In genomic region chr4:123392187-123392586, GRCm38 (mm10) we compare ENCODE assay signal across 8 mouse cellular contexts. TPM values are rescaled to one million over a fixed set of nuclear protein-coding genes. Genes with fewer than 3 reads are reported as not detected.
DNase-seq lines count a peak whose midpoint lies in the region; ATAC-seq and TF ChIP-seq lines count a peak whose summit lies in the region.

No protein-coding gene starts in this region.

- H3K27ac ChIP-seq in hindbrain, postnatal 0 days: no peak overlapping the region
- H3K27ac ChIP-seq in hindbrain, embryonic 12.5 days: no peak overlapping the region
- H3K27ac ChIP-seq in lung, postnatal 0 days (ENCODE audit: low read length): no peak overlapping the region

- peak; percentile 70 for TF ChIP-seq CTCF in hindbrain, postnatal 0 days (IDR thresholded peaks at IDR 0.05; ENCODE audit: low read depth)
- peak; percentile 71 for TF ChIP-seq CTCF in lung, postnatal 0 days (IDR thresholded peaks at IDR 0.05)

- no peaks in the 10 kb centered on the region for H3K4me1 ChIP-seq in hindbrain, postnatal 0 days (ENCODE audit: insufficient read depth, low read length)
- no peaks in the 10 kb centered on the region for H3K4me1 ChIP-seq in hindbrain, embryonic 12.5 days
- H3K4me1 ChIP-seq in lung, postnatal 0 days (ENCODE audit: insufficient read depth, low read depth, low read length): no peaks in the 10 kb centered on the region

- no peak overlapping the region for H3K9ac ChIP-seq in hindbrain, postnatal 0 days (replicated peaks; ENCODE audit: low read length)
- no peak overlapping the region for H3K9ac ChIP-seq in hindbrain, embryonic 12.5 days
- H3K9ac ChIP-seq in lung, postnatal 0 days (replicated peaks; ENCODE audit: low read depth): no peak overlapping the region

- no peaks in the 10 kb centered on the region for H3K27me3 ChIP-seq in hindbrain, postnatal 0 days (ENCODE audit: insufficient read depth, low read length)
- no peaks in the 10 kb centered on the region for H3K27me3 ChIP-seq in hindbrain, embryonic 12.5 days
- no peaks in the 10 kb centered on the region for H3K27me3 ChIP-seq in lung, postnatal 0 days (replicated peaks; ENCODE audit: insufficient read depth, low read length)

- intact Hi-C loops in gastrocnemius, postnatal 36 days (cut with DNase I): loop anchor here (5.0 to 10.0 kb wide), 2 partner anchors 85 to 177 kb away; no protein-coding TSS in a partner anchor

- no peaks in the 10 kb centered on the region for H3K9me3 ChIP-seq in hindbrain, postnatal 0 days (ENCODE audit: low read length)
- no peaks in the 10 kb centered on the region for H3K9me3 ChIP-seq in hindbrain, embryonic 12.5 days (replicated peaks)
- H3K9me3 ChIP-seq in lung, postnatal 0 days (ENCODE audit: low read length): no peaks in the 10 kb centered on the region

- 77% methylated on average over 1 of the region's 1 CpGs for WGBS in hindbrain, postnatal 0 days
- 96% methylated on average over 1 of the region's 1 CpGs for WGBS in hindbrain, embryonic 12.5 days
- WGBS in lung, postnatal 0 days: 96% methylated on average over 1 of the region's 1 CpGs

- no peak overlapping the region for H3K4me3 ChIP-seq in hindbrain, postnatal 0 days (ENCODE audit: low read length)
- no peak overlapping the region for H3K4me3 ChIP-seq in hindbrain, embryonic 12.5 days
- no peak overlapping the region for H3K4me3 ChIP-seq in lung, postnatal 0 days (ENCODE audit: low read depth, low read length)

- no peak for TF ChIP-seq EP300 in lung, postnatal 0 days (IDR thresholded peaks at IDR 0.05)

- H3K4me2 ChIP-seq in hindbrain, postnatal 0 days (ENCODE audit: low read depth, low read length): no peak overlapping the region
- no peak overlapping the region for H3K4me2 ChIP-seq in hindbrain, embryonic 12.5 days (replicated peaks)
- no peak overlapping the region for H3K4me2 ChIP-seq in lung, postnatal 0 days (replicated peaks; ENCODE audit: low read depth, low read length)

- peak; percentile 49 for DNase-seq in hindbrain, postnatal 0 days (ENCODE audit: low spot score)
- peak; percentile 57 for DNase-seq in CD4-positive helper T cell, adult 2 months (ENCODE audit: low read depth, low spot score)
- DNase-seq in lung, postnatal 0 days (ENCODE audit: low spot score): no peak
- DNase-seq in urinary bladder, postnatal 25 days (ENCODE audit: low spot score): no peak
- no peak for DNase-seq in gastrocnemius, postnatal 36 days
- DNase-seq in left cerebral cortex, adult 11 months (ENCODE audit: low spot score): no peak

- ATAC-seq in hindbrain, postnatal 0 days: no peak
- ATAC-seq in hindbrain, embryonic 12.5 days (ENCODE audit: low FRiP score): no peak
- peak; percentile 60 for ATAC-seq in activated CD4-positive, CD25-positive, alpha-beta regulatory T cell, adult 4 months
- ATAC-seq in lung, postnatal 0 days: 0 out of 2 replicates have a peak, but pooled peaks have one; percentile 37

- H3K36me3 ChIP-seq in hindbrain, postnatal 0 days (ENCODE audit: insufficient read depth, low read length): peaks cover 42% of the 10 kb centered on the region
- H3K36me3 ChIP-seq in hindbrain, embryonic 12.5 days: peaks cover 79% of the 10 kb centered on the region
- H3K36me3 ChIP-seq in lung, postnatal 0 days (ENCODE audit: insufficient read depth, low read length): peaks cover 85% of the 10 kb centered on the region

RNA-seq across cellular contexts. Expression of gene Bmp8a, which starts 49.1 kb away (rescaled TPM):
- 0.10 and 0.18 TPM in 2 replicates for total RNA-seq in hindbrain, postnatal 0 days (2014; rRNA removed)
- polyA plus RNA-seq in hindbrain, postnatal 0 days (2015; fragmentation: Nextera tagmentation; extraction: Ambion mirVana): 0.32 and 0.44 TPM in 2 replicates
- 0.36 TPM in 1 of 2 replicates, not detected in the other for polyA plus RNA-seq in hindbrain, embryonic 12.5 days (2016; fragmentation: Nextera tagmentation; extraction: Ambion mirVana)
- polyA plus RNA-seq in activated CD4-positive, CD25-positive, alpha-beta regulatory T cell, adult 4 months (2017; shearing (Covaris generic)): not detected
- polyA plus RNA-seq in lung, postnatal 0 days (2015; fragmentation: Nextera tagmentation; extraction: Ambion mirVana): 0.44 and 0.61 TPM in 2 replicates
- total RNA-seq in gastrocnemius, postnatal 36 days (2021): 1 to 10 TPM in 1 of 2 experiments, under 1 TPM in 1; 0.38 to 1.6 TPM

Comparison
In these comparisons a context has a peak if more than half of its experiments do, and no peak if none do; other contexts are left out.
1. ATAC-seq: peak in activated CD4-positive, CD25-positive, alpha-beta regulatory T cell, adult 4 months (single experiment) and lung, postnatal 0 days (single experiment); none in hindbrain, postnatal 0 days (single experiment) and hindbrain, embryonic 12.5 days (single experiment).
2. DNase-seq: peak in hindbrain, postnatal 0 days (single experiment) and CD4-positive helper T cell, adult 2 months (single experiment); none in lung, postnatal 0 days (single experiment), urinary bladder, postnatal 25 days (single experiment), gastrocnemius, postnatal 36 days (0 of 2) and left cerebral cortex, adult 11 months (single experiment).